Mouse (Mus musculus) testis, postnatal 10 days (tissue): ENCODE data around the gene Phlpp1.

ENCODE experiments used
- DNase-seq: peaks from one replicate; pipeline ENCODE4 v3.0.0; 2021; ENCODE audit warnings: low spot score

The Phlpp1 gene

GRCm38 (mm10) chr1:106171241-106172220, at the start of gene Phlpp1:
Gene Phlpp1 (plus strand): TSS chr1:106171752.
- DNase-seq, result peak; percentile 100

- DNase-seq, result no peak
These were observed 45.0 kb upstream of the Phlpp1 start for GRCm38 (mm10) chr1:106126601-106127000.

- no peak for DNase-seq
These were observed 39.7 kb upstream of the Phlpp1 start for GRCm38 (mm10) chr1:106131697-106132349.

- no peak for DNase-seq
These were observed 39.2 kb upstream of the Phlpp1 start for GRCm38 (mm10) chr1:106132350-106132700.

- DNase-seq, result no peak
These were observed 32.9 kb upstream of the Phlpp1 start for GRCm38 (mm10) chr1:106138691-106139090.

- DNase-seq, result no peak
These were observed 32.4 kb upstream of the Phlpp1 start for GRCm38 (mm10) chr1:106139137-106139536.

- DNase-seq, result no peak
These were observed 29.5 kb upstream of the Phlpp1 start for GRCm38 (mm10) chr1:106142010-106142409.

GRCm38 (mm10) chr1:106144534-106144933, 27.0 kb upstream of the Phlpp1 start:
- DNase-seq, result no peak

GRCm38 (mm10) chr1:106145055-106145454, 26.5 kb upstream of the Phlpp1 start:
- DNase-seq, result no peak

GRCm38 (mm10) chr1:106145565-106146190, 25.9 kb upstream of the Phlpp1 start:
- DNase-seq, result no peak

- DNase-seq, result no peak
These were observed 22.9 kb upstream of the Phlpp1 start for GRCm38 (mm10) chr1:106148386-106149380.

- DNase-seq, result no peak
These were observed 19.7 kb upstream of the Phlpp1 start for GRCm38 (mm10) chr1:106151846-106152245.

GRCm38 (mm10) chr1:106152742-106153141, 18.8 kb upstream of the Phlpp1 start:
- no peak for DNase-seq

GRCm38 (mm10) chr1:106154590-106154989, 17.0 kb upstream of the Phlpp1 start:
- no peak for DNase-seq

GRCm38 (mm10) chr1:106155087-106155567, 16.4 kb upstream of the Phlpp1 start:
- no peak for DNase-seq

- no peak for DNase-seq
These were observed 15.8 kb upstream of the Phlpp1 start for GRCm38 (mm10) chr1:106155702-106156101.

GRCm38 (mm10) chr1:106157961-106158515, 13.5 kb upstream of the Phlpp1 start:
- no peak for DNase-seq

- no peak for DNase-seq
These were observed 11.9 kb upstream of the Phlpp1 start for GRCm38 (mm10) chr1:106159667-106160066.

GRCm38 (mm10) chr1:106160916-106161315, 10.6 kb upstream of the Phlpp1 start:
- DNase-seq, result no peak

- no peak for DNase-seq
These were observed 9.0 kb upstream of the Phlpp1 start for GRCm38 (mm10) chr1:106162581-106162980.

GRCm38 (mm10) chr1:106163401-106163800, 8.2 kb upstream of the Phlpp1 start:
- DNase-seq, result no peak
